Comparison of ENCODE assay signal across 9 mouse cellular contexts in the genomic region with DNA sequence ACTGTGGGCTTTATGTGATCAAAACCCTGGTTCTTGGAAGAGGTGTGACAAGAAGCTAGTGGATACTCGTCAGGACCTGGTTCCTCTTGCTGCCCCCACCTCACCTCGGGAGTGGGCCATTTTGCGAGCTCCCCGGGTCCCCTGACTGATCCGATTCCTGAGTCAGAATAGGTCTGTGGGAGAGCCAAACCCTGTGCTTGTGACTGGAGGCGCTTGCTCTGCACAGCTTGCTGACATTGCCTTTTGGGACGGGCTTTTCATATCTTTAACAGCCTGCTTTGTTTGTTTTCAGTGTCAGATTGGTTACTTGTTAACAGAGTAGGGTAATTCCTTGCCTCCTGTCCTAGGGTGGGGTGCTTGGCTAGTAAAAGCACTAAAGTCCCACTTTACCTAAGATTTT. TPM values are rescaled to one million over a fixed set of nuclear protein-coding genes. Genes with fewer than 3 reads are reported as not detected.
DNase-seq lines count a peak whose midpoint lies in the region; ATAC-seq lines count a peak whose summit lies in the region.
"Had no signal": no experiment of that assay in that cellular context is flagged by ENCODE, and none has a peak within 500 bp of the region (broad histone marks: within the 10 kb centered on the region; RNA-seq: fewer than 3 reads in every experiment).

No protein-coding gene starts in this region.

- ATAC-seq in heart, embryonic 12.5 days (ENCODE audit: insufficient number of reproducible peaks, low FRiP score): no peak
- no peak for ATAC-seq in embryonic facial prominence, embryonic 15.5 days (ENCODE audit: insufficient number of reproducible peaks, low FRiP score, low TSS enrichment, low read depth)
- no peak for ATAC-seq in kidney, embryonic 15.5 days (replicated peaks; ENCODE audit: low FRiP score)

- peaks cover 31% of the 10 kb centered on the region for H3K4me1 ChIP-seq in heart, embryonic 12.5 days (replicated peaks)
- peaks cover 46% of the 10 kb centered on the region for H3K4me1 ChIP-seq in embryonic facial prominence, embryonic 15.5 days
- H3K4me1 ChIP-seq in kidney, embryonic 15.5 days: peaks cover 60% of the 10 kb centered on the region

- H3K9ac ChIP-seq in heart, embryonic 12.5 days: 0 out of 2 replicates have a peak overlapping the region, but pooled peaks have one; percentile 11
- no peak overlapping the region for H3K9ac ChIP-seq in embryonic facial prominence, embryonic 15.5 days
- H3K9ac ChIP-seq in kidney, embryonic 15.5 days: peak overlapping the region; percentile 90

- WGBS in heart, embryonic 12.5 days: 39% methylated on average over 7 of the region's 7 CpGs
- 40% methylated on average over 7 of the region's 7 CpGs for WGBS in embryonic facial prominence, embryonic 15.5 days
- WGBS in kidney, embryonic 15.5 days: 33% methylated on average over 7 of the region's 7 CpGs

- peaks cover 3% of the 10 kb centered on the region; the same call in 1 of the 2 replicates for H3K36me3 ChIP-seq in heart, embryonic 12.5 days
- 0 out of 2 replicates have a peak, but pooled peaks cover 2% of the 10 kb centered on the region for H3K36me3 ChIP-seq in embryonic facial prominence, embryonic 15.5 days
- H3K36me3 ChIP-seq in kidney, embryonic 15.5 days: peaks cover 9% of the 10 kb centered on the region; the same call in 1 of the 2 replicates

- H3K4me3 ChIP-seq in heart, embryonic 12.5 days: no peak overlapping the region
- H3K4me3 ChIP-seq in embryonic facial prominence, embryonic 15.5 days (replicated peaks): peak overlapping the region; percentile 86; the same call in 1 of the 2 replicates
- peak overlapping the region; percentile 87 for H3K4me3 ChIP-seq in kidney, embryonic 15.5 days (replicated peaks)

- DNase-seq in heart, adult 18-20 months: no peak
- peak; percentile 52 for DNase-seq in lung, postnatal 10 days
- no peak for DNase-seq in cerebellum, postnatal 36 days
- DNase-seq in gastrocnemius, adult 8-10 months (ENCODE audit: low spot score in 2 of 2): no peak
- no peak for DNase-seq in left cerebral cortex, adult 9 months (ENCODE audit: low spot score in 2 of 2)
- DNase-seq: layer of hippocampus, postnatal 36 days had no signal

- peak overlapping the region; percentile 98; the same call in 1 of the 2 replicates for H3K4me2 ChIP-seq in heart, embryonic 12.5 days
- peak overlapping the region; percentile 96 for H3K4me2 ChIP-seq in embryonic facial prominence, embryonic 15.5 days (replicated peaks)
- H3K4me2 ChIP-seq in kidney, embryonic 15.5 days: peak overlapping the region; percentile 99

- H3K9me3 ChIP-seq in heart, embryonic 12.5 days (replicated peaks): no peaks in the 10 kb centered on the region
- no peaks in the 10 kb centered on the region for H3K9me3 ChIP-seq in embryonic facial prominence, embryonic 15.5 days (replicated peaks)
- no peaks in the 10 kb centered on the region for H3K9me3 ChIP-seq in kidney, embryonic 15.5 days (replicated peaks)

- no peaks in the 10 kb centered on the region for H3K27me3 ChIP-seq in heart, embryonic 12.5 days (replicated peaks)
- H3K27me3 ChIP-seq in embryonic facial prominence, embryonic 15.5 days: no peaks in the 10 kb centered on the region
- no peaks in the 10 kb centered on the region for H3K27me3 ChIP-seq in kidney, embryonic 15.5 days

- H3K27ac ChIP-seq in heart, embryonic 12.5 days (ENCODE audit: poor library complexity, severe bottlenecking): no peak overlapping the region
- H3K27ac ChIP-seq in embryonic facial prominence, embryonic 15.5 days (replicated peaks): peak overlapping the region; percentile 40; the same call in 1 of the 2 replicates
- H3K27ac ChIP-seq in kidney, embryonic 15.5 days: peak overlapping the region; percentile 90

RNA-seq across cellular contexts. Expression of a gene that starts 2.4 kb away (rescaled TPM):
- polyA plus RNA-seq in heart, embryonic 12.5 days (2016; fragmentation: Nextera tagmentation; extraction: Ambion mirVana): 7.8 and 9.7 TPM in 2 replicates
- 10 to 100 TPM; 10.6 to 12.8 TPM for total RNA-seq in heart, adult 18-20 months (2021)
- polyA plus RNA-seq in embryonic facial prominence, embryonic 15.5 days (2015; fragmentation: Nextera tagmentation; extraction: Ambion mirVana): 18.5 and 19.2 TPM in 2 replicates
- polyA plus RNA-seq in kidney, embryonic 15.5 days (2015; fragmentation: Nextera tagmentation; extraction: Ambion mirVana): 24.9 and 26.2 TPM in 2 replicates
- 1 to 10 TPM; 2.0 to 4.7 (median 3.1) TPM for total RNA-seq in gastrocnemius, adult 8-10 months (2022)
